9 mouse cellular contexts compared by ENCODE assay signal in the genomic region with DNA sequence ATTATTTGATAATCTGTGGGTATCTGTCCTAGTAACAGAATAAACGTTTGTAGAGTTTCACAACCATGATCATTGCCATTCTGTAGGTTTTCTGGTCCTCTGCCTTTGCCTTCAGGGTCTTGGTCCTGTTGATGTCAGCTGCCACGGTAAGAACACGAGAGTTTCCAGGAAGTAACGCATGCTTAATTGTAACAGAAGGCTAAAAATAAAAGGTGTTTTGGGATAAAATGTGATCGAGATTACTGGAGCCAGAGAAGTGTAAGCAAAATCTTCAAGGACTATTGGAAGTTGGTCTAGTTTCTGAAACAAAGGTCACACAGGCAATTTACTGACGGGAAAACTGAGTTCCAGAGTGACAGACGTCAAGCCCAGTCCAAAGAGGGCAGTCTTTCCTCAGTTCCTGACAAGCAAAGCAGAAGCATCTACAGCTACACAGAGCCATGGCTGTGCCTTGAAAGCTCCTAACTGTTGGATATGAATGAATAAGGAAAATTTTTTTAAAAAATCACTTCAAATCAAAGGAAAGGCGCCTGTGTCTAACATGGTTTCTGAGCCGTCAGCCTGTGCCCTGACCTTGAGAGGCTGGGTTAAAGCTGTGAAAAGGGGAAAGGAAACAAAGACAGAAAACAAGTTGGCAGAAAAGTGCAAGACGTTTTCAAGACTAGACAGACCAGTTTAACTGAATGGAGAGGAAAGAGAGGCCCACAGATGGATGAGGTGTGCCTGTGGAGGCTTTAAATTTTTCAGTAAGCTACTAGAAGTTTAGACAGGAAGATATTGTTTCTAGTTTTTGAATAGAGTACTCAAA. TPM values are rescaled to one million over a fixed set of nuclear protein-coding genes. Genes with fewer than 3 reads are reported as not detected.
DNase-seq lines count a peak whose midpoint lies in the region; ATAC-seq and TF ChIP-seq lines count a peak whose summit lies in the region.
"Had no signal": no experiment of that assay in that cellular context is flagged by ENCODE, and none has a peak within 500 bp of the region (broad histone marks: within the 10 kb centered on the region; RNA-seq: fewer than 3 reads in every experiment).

No protein-coding gene starts in this region.

- H3K4me3 ChIP-seq in kidney, postnatal 0 days (replicated peaks; ENCODE audit: low read depth, low read length): no peak overlapping the region
- H3K4me3 ChIP-seq in forebrain, embryonic 12.5 days (replicated peaks): no peak overlapping the region
- H3K4me3 ChIP-seq: neural tube, embryonic 12.5 days had no signal

- no peak overlapping the region for H3K9ac ChIP-seq in kidney, postnatal 0 days (ENCODE audit: low read depth, low read length)
- H3K9ac ChIP-seq in forebrain, embryonic 12.5 days: no peak overlapping the region
- H3K9ac ChIP-seq: neural tube, embryonic 12.5 days had no signal

- no peak overlapping the region for H3K27ac ChIP-seq in kidney, postnatal 0 days
- H3K27ac ChIP-seq in forebrain, embryonic 12.5 days: no peak overlapping the region
- H3K27ac ChIP-seq: neural tube, embryonic 12.5 days had no signal

- no peak for ATAC-seq in kidney, postnatal 0 days (replicated peaks; ENCODE audit: low FRiP score, low read depth)
- peak; percentile 27; the same call in 1 of the 2 replicates for ATAC-seq in neutrophil, adult 5-6 weeks (ENCODE audit: extremely low read depth, insufficient number of reproducible peaks, low FRiP score, poor library complexity, severe bottlenecking)
- no peak for ATAC-seq in forebrain, embryonic 12.5 days (ENCODE audit: low FRiP score)

- H3K9me3 ChIP-seq in kidney, postnatal 0 days (replicated peaks; ENCODE audit: low read length): no peaks in the 10 kb centered on the region
- H3K9me3 ChIP-seq in forebrain, embryonic 12.5 days: peaks cover 3% of the 10 kb centered on the region; the same call in 1 of the 2 replicates

- WGBS in kidney, postnatal 0 days: 45% methylated on average over 10 of the region's 10 CpGs
- 54% methylated on average over 10 of the region's 10 CpGs for WGBS in forebrain, embryonic 12.5 days

- peak; percentile 18 to 65 for DNase-seq in adrenal gland, adult (ENCODE audit: inconsistent age in 2 of 2, low spot score in 1 of 2)
- DNase-seq in adrenal gland, postnatal 25 days: no peak
- peak; percentile 8 for DNase-seq in ovary, postnatal 36 days (ENCODE audit: low spot score)
- DNase-seq in ovary, postnatal 10 days (ENCODE audit: low spot score): no peak
- DNase-seq in kidney, postnatal 0 days (ENCODE audit: low spot score): peak; percentile 50
- DNase-seq in right cerebral cortex, adult 18-20 months: no peak

- TF ChIP-seq CTCF in kidney, postnatal 0 days (IDR thresholded peaks at IDR 0.05; ENCODE audit: low read depth): peak; percentile 62

- no peaks in the 10 kb centered on the region for H3K27me3 ChIP-seq in kidney, postnatal 0 days (ENCODE audit: insufficient read depth, low read length)
- no peaks in the 10 kb centered on the region for H3K27me3 ChIP-seq in forebrain, embryonic 12.5 days
- H3K27me3 ChIP-seq: neural tube, embryonic 12.5 days had no signal

- no peaks in the 10 kb centered on the region for H3K36me3 ChIP-seq in kidney, postnatal 0 days (ENCODE audit: insufficient read depth, low read length)
- H3K36me3 ChIP-seq in forebrain, embryonic 12.5 days (replicated peaks): no peaks in the 10 kb centered on the region
- H3K36me3 ChIP-seq: neural tube, embryonic 12.5 days had no signal

- H3K4me1 ChIP-seq in kidney, postnatal 0 days (replicated peaks; ENCODE audit: insufficient read depth, low read length): no peaks in the 10 kb centered on the region
- H3K4me1 ChIP-seq in forebrain, embryonic 12.5 days: no peaks in the 10 kb centered on the region
- H3K4me1 ChIP-seq: neural tube, embryonic 12.5 days had no signal

- H3K4me2 ChIP-seq in kidney, postnatal 0 days (ENCODE audit: low read length): no peak overlapping the region
- H3K4me2 ChIP-seq in forebrain, embryonic 12.5 days: no peak overlapping the region
- H3K4me2 ChIP-seq: neural tube, embryonic 12.5 days had no signal

RNA-seq across cellular contexts. Expression of a gene that starts 6.8 kb away (rescaled TPM):
- total RNA-seq in adrenal gland, postnatal 25 days (2021): 53.1 and 57.3 TPM in 2 replicates
- polyA plus RNA-seq in kidney, postnatal 0 days (2015; fragmentation: Nextera tagmentation; extraction: Ambion mirVana): 70.5 and 72.6 TPM in 2 replicates
- total RNA-seq in neutrophil, adult 5-6 weeks (2017): 43.8 and 45.3 TPM in 2 replicates
- polyA plus RNA-seq in forebrain, embryonic 12.5 days (2016; fragmentation: Nextera tagmentation; extraction: Ambion mirVana): 78.8 and 80.0 TPM in 2 replicates

RNA-seq across cellular contexts. Expression of a gene that starts 15.0 kb away (rescaled TPM):
- 14.3 and 17.3 TPM in 2 replicates for total RNA-seq in adrenal gland, postnatal 25 days (2021)
- 14.6 and 16.9 TPM in 2 replicates for polyA plus RNA-seq in kidney, postnatal 0 days (2015; fragmentation: Nextera tagmentation; extraction: Ambion mirVana)
- total RNA-seq in neutrophil, adult 5-6 weeks (2017): 45.1 and 47.7 TPM in 2 replicates
- 13.4 and 13.7 TPM in 2 replicates for polyA plus RNA-seq in forebrain, embryonic 12.5 days (2016; fragmentation: Nextera tagmentation; extraction: Ambion mirVana)

RNA-seq across cellular contexts. Expression of a gene that starts 15.9 kb away (rescaled TPM):
- 0.52 and 0.76 TPM in 2 replicates for total RNA-seq in adrenal gland, postnatal 25 days (2021)
- polyA plus RNA-seq in kidney, postnatal 0 days (2015; fragmentation: Nextera tagmentation; extraction: Ambion mirVana): 1.3 and 1.7 TPM in 2 replicates
- 1.2 and 1.4 TPM in 2 replicates for total RNA-seq in neutrophil, adult 5-6 weeks (2017)
- polyA plus RNA-seq in forebrain, embryonic 12.5 days (2016; fragmentation: Nextera tagmentation; extraction: Ambion mirVana): 0.47 and 0.85 TPM in 2 replicates

Comparison
In these comparisons a context has a peak if more than half of its experiments do, and no peak if none do; other contexts are left out.
1. DNase-seq: peak in adrenal gland, adult (2 of 2), ovary, postnatal 36 days (single experiment) and kidney, postnatal 0 days (single experiment); none in adrenal gland, postnatal 25 days (single experiment), ovary, postnatal 10 days (single experiment) and right cerebral cortex, adult 18-20 months (single experiment).